Mouse (Mus musculus) embryonic facial prominence, embryonic 12.5 days (tissue): ENCODE data around the gene Xpc. TPM values are rescaled to one million over a fixed set of nuclear protein-coding genes. Genes with fewer than 3 reads are reported as not detected.

Source experiments
- ATAC-seq: fragments of 200-750 bp; cut with Nextera tagmentation; 2 replicates; pipeline ENCODE4 v1.8.0; 2017; ENCODE audit not compliant: insufficient number of reproducible peaks, insufficient read depth, low FRiP score, low TSS enrichment
- H3K27ac ChIP-seq: fragments of 300-500 bp; sonication (generic); 2 replicates; pipeline ENCODE4 v1.5.1; 2016; ENCODE audit warnings: mild to moderate bottlenecking
- H3K27me3 ChIP-seq: fragments of 300-500 bp; sonication (generic); 2 replicates; pipeline ENCODE4 v1.6.1; 2016; ENCODE audit warnings: mild to moderate bottlenecking, moderate library complexity
- H3K36me3 ChIP-seq: fragments of 300-500 bp; sonication (generic); 2 replicates; pipeline ENCODE4 v1.6.1; 2016; ENCODE audit warnings: mild to moderate bottlenecking
- H3K4me1 ChIP-seq: fragments of 300-500 bp; sonication (generic); 2 replicates; pipeline ENCODE4 v1.6.1; 2016
- H3K4me2 ChIP-seq: fragments of 300-500 bp; sonication (generic); replicated peaks from 2 replicates; pipeline ENCODE4 v1.6.1; 2016; ENCODE audit warnings: mild to moderate bottlenecking, moderate library complexity
- H3K4me3 ChIP-seq: fragments of 300-500 bp; sonication (generic); 2 replicates; pipeline ENCODE4 v1.5.1; 2016; ENCODE audit warnings: mild to moderate bottlenecking
- H3K9ac ChIP-seq: fragments of 300-500 bp; sonication (generic); 2 replicates; pipeline ENCODE4 v1.6.1; 2016; ENCODE audit warnings: mild to moderate bottlenecking, moderate library complexity
- H3K9me3 ChIP-seq: fragments of 300-500 bp; sonication (generic); 2 replicates; pipeline ENCODE4 v1.6.1; 2016; ENCODE audit warnings: mild to moderate bottlenecking, moderate library complexity
- WGBS: fragments of 180-500 bp; shearing (Covaris S2); methylation state at CpG from one replicate; pipeline ENCODE4 v1.1.7; 2016; 5-methylcytosine and 5-hydroxymethylcytosine counted together
- polyA plus RNA-seq: library from polyadenylated mRNA; unstranded; fragments of >200 nt; fragmentation: Nextera tagmentation; extraction: Ambion mirVana; gene quantifications from 2 replicates; pipeline ENCODE4 v1.2.1, GENCODE M21; 2016

Xpc gene
- polyA plus RNA-seq, 1 experiment from 2014 or later: 24.8 TPM

GRCm38 (mm10) chr6:91470712-91471111, 45.0 kb downstream of the Xpc start:
- Histone ChIP-seq H3K9ac (no peak overlapping the region), H3K36me3 (peaks cover 24% of the 10 kb centered on the region), H3K4me2 (no peak overlapping the region), H3K9me3 (no peaks in the 10 kb centered on the region), H3K4me3 (no peak overlapping the region), H3K4me1 (peaks cover 22% of the 10 kb centered on the region), H3K27ac (no peak overlapping the region), H3K27me3 (no peaks in the 10 kb centered on the region)
- ATAC-seq: no peak
- 89% methylated on average over 2 of the region's 2 CpGs for WGBS

GRCm38 (mm10) chr6:91467106-91467505, 48.6 kb downstream of the Xpc start:
- H3K27me3 ChIP-seq: no peaks in the 10 kb centered on the region
- H3K4me3 ChIP-seq: no peak overlapping the region
- peaks cover 45% of the 10 kb centered on the region for H3K36me3 ChIP-seq
- no peaks in the 10 kb centered on the region for H3K9me3 ChIP-seq
- H3K9ac ChIP-seq: no peak overlapping the region
- WGBS: 91% methylated on average over 1 of the region's 1 CpGs
- no peak for ATAC-seq
- no peak overlapping the region for H3K4me2 ChIP-seq
- H3K27ac ChIP-seq: no peak overlapping the region
- H3K4me1 ChIP-seq: peaks cover 6% of the 10 kb centered on the region

DNA sequence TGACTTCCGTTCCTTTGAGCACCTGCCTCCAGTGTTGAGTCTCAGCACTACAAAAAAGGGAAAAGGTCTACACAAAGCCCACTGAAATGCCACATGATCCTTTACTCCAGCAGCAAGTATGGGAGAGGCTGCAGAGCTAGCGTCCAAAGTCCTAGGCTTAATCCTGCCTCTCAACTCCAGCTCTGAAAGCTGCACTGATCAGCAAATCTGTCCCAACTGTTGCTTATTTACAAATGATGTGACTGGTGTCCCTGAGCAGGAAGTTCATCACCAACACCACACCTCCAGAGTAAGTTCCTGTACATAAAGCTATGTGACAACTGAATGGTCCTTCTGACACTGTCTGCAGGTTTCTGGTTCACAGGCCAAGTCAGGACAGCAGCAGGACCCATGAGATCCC, 49.9 kb downstream of the Xpc start:
- H3K9ac ChIP-seq: no peak overlapping the region
- WGBS: 86% methylated on average over 2 of the region's 2 CpGs

DNA sequence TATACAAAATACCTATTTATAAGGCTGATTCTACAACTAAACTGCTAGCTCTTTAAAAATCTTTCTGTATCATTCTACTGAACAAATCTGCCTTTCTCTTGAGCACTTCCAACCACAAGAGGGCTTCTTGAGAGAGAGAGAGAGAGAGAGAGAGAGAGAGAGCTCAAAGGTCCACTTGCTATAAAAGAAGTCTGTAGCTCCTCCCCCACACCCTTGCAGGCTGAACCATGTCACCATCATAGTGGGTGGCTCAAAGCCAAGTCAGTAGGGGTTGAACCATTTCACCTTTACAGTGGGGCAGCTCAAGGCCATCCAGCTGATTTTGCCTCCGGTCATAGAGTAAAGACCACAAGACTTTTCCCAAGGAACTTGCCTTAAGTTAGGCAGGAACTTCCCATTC, 56.2 kb downstream of the Xpc start:
- 89% methylated on average over 1 of the region's 1 CpGs for WGBS
- no peaks in the 10 kb centered on the region for H3K27me3 ChIP-seq

More for the DNA sequence above, 49.9 kb downstream of the Xpc start:
- no peaks in the 10 kb centered on the region for H3K9me3 ChIP-seq
- H3K4me2 ChIP-seq: no peak overlapping the region
- H3K36me3 ChIP-seq: peaks cover 45% of the 10 kb centered on the region
- H3K4me1 ChIP-seq: no peaks in the 10 kb centered on the region
- no peak for ATAC-seq
- H3K27ac ChIP-seq: no peak overlapping the region
- H3K27me3 ChIP-seq: no peaks in the 10 kb centered on the region
- H3K4me3 ChIP-seq: no peak overlapping the region

GRCm38 (mm10) chr6:91454546-91454945, 61.1 kb downstream of the Xpc start:
- Histone ChIP-seq H3K4me1 (no peaks in the 10 kb centered on the region), H3K4me2 (no peak overlapping the region), H3K27ac (no peak overlapping the region), H3K4me3 (no peak overlapping the region), H3K27me3 (no peaks in the 10 kb centered on the region; the same call in 1 of the 2 replicates), H3K9ac (no peak overlapping the region), H3K9me3 (no peaks in the 10 kb centered on the region), H3K36me3 (no peaks in the 10 kb centered on the region)
- WGBS: 35% methylated on average over 5 of the region's 5 CpGs
- ATAC-seq: no peak

More for the DNA sequence above, 56.2 kb downstream of the Xpc start:
- H3K4me2 ChIP-seq: no peak overlapping the region
- H3K4me3 ChIP-seq: no peak overlapping the region
- H3K36me3 ChIP-seq: peaks cover 12% of the 10 kb centered on the region
- no peak overlapping the region for H3K27ac ChIP-seq
- no peak overlapping the region for H3K9ac ChIP-seq
- no peak for ATAC-seq
- H3K9me3 ChIP-seq: no peaks in the 10 kb centered on the region
- no peaks in the 10 kb centered on the region for H3K4me1 ChIP-seq

- 50% methylated on average over 1 of the region's 1 CpGs for WGBS
- ATAC-seq: no peak
- no peak overlapping the region for H3K4me3 ChIP-seq
- H3K9me3 ChIP-seq: no peaks in the 10 kb centered on the region
- H3K4me1 ChIP-seq: no peaks in the 10 kb centered on the region
- H3K27me3 ChIP-seq: peaks cover 3% of the 10 kb centered on the region; the same call in 1 of the 2 replicates
- H3K9ac ChIP-seq: no peak overlapping the region
- H3K4me2 ChIP-seq: no peak overlapping the region
- no peak overlapping the region for H3K27ac ChIP-seq
- H3K36me3 ChIP-seq: no peaks in the 10 kb centered on the region
Measured at GRCm38 (mm10) chr6:91452056-91452455, 63.6 kb downstream of the Xpc start.

DNA sequence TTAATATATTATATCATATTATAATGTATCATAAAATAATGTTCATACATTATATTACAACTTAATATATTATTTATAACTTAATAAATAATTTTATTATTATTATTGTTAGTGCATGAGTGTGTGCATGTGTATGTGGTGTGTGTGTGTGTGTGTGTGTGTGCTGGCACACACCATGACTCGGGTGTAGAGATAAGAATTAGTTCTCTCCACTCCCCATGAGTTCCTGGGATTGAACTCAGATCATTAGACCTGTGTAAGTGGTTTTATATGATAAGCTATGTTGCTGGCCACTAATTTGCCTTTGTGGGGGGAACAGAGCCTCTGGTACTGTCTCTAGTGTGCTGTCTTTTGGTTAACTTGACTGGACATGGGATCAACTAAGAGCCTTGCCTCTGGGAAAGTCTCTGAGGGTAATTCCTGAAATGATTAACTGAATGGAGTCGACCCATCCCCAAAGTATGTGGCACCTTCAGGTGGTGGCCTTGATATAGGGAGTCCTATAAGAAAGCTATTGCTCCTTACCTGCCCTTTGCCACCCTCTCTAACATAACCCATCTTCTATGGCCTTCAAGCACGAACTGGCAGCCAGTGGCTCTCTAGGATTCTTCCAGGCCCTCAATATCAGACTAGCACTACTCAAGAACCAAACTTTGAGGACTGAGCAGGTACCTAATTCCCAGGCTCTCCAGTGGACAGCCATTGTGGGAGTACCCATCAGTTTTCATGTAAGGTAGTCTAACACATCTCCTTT, 66.0 kb downstream of the Xpc start:
- H3K4me2 ChIP-seq: no peak overlapping the region
- H3K36me3 ChIP-seq: no peaks in the 10 kb centered on the region
- H3K4me3 ChIP-seq: no peak overlapping the region
- WGBS: 63% methylated on average over 3 of the region's 3 CpGs
- peaks cover 3% of the 10 kb centered on the region; the same call in 1 of the 2 replicates for H3K27me3 ChIP-seq
- ATAC-seq: no peak
- H3K9me3 ChIP-seq: no peaks in the 10 kb centered on the region
- no peak overlapping the region for H3K9ac ChIP-seq
- H3K27ac ChIP-seq: no peak overlapping the region
- no peaks in the 10 kb centered on the region for H3K4me1 ChIP-seq

- H3K9ac ChIP-seq: no peak overlapping the region
- no peak overlapping the region for H3K27ac ChIP-seq
- no peak for ATAC-seq
- H3K4me3 ChIP-seq: no peak overlapping the region
- H3K27me3 ChIP-seq: peaks cover 3% of the 10 kb centered on the region; the same call in 1 of the 2 replicates
- no peaks in the 10 kb centered on the region for H3K9me3 ChIP-seq
- H3K36me3 ChIP-seq: no peaks in the 10 kb centered on the region
- no peak overlapping the region for H3K4me2 ChIP-seq
- peaks cover 7% of the 10 kb centered on the region; the same call in 1 of the 2 replicates for H3K4me1 ChIP-seq
- WGBS: 72% methylated on average over 3 of the region's 3 CpGs
Measured at GRCm38 (mm10) chr6:91445316-91445715, 70.4 kb downstream of the Xpc start.

- H3K4me1 ChIP-seq: peaks cover 7% of the 10 kb centered on the region; the same call in 1 of the 2 replicates
- H3K27ac ChIP-seq: peak overlapping the region; percentile 75; the same call in 1 of the 2 replicates
- 0 out of 2 replicates have a peak, but pooled peaks have one; percentile 13 for ATAC-seq
- H3K9me3 ChIP-seq: no peaks in the 10 kb centered on the region
- WGBS: 3% methylated on average over 19 of the region's 19 CpGs
- peak overlapping the region; percentile 79 for H3K4me2 ChIP-seq
- H3K36me3 ChIP-seq: no peaks in the 10 kb centered on the region
- peak overlapping the region; percentile 68 for H3K9ac ChIP-seq
- peak overlapping the region; percentile 59 for H3K4me3 ChIP-seq
- H3K27me3 ChIP-seq: no peaks in the 10 kb centered on the region
Measured at GRCm38 (mm10) chr6:91441145-91441662, 74.5 kb downstream of the Xpc start.

- no peaks in the 10 kb centered on the region for H3K36me3 ChIP-seq
- no peaks in the 10 kb centered on the region for H3K27me3 ChIP-seq
- peak overlapping the region; percentile 75; the same call in 1 of the 2 replicates for H3K27ac ChIP-seq
- no peaks in the 10 kb centered on the region for H3K9me3 ChIP-seq
- peaks cover 7% of the 10 kb centered on the region; the same call in 1 of the 2 replicates for H3K4me1 ChIP-seq
- peak overlapping the region; percentile 59 for H3K4me3 ChIP-seq
- WGBS: 2% methylated on average over 30 of the region's 30 CpGs
- ATAC-seq: peak; percentile 79
- peak overlapping the region; percentile 68 for H3K9ac ChIP-seq
- peak overlapping the region; percentile 79 for H3K4me2 ChIP-seq
Measured at GRCm38 (mm10) chr6:91440474-91441144, 75.1 kb downstream of the Xpc start.
